Mouse (Mus musculus): ENCODE measurements around the gene Cfap65. TPM values are rescaled to one million over a fixed set of nuclear protein-coding genes. Genes with fewer than 3 reads are reported as not detected.

The Cfap65 gene
- polyA plus RNA-seq, 1 experiment from 2014 or later: not detected

- no peak for ATAC-seq (ENCODE audit: low FRiP score, low TSS enrichment)
These were observed 33.2 kb downstream of the Cfap65 start for GRCm38 (mm10) chr1:74902191-74902590.

GRCm38 (mm10) chr1:74901686-74902085 lies 33.7 kb downstream of the Cfap65 start:
- whole genome bisulfite sequencing: 7% methylated on average over 3 of the region's 3 CpGs
- Histone ChIP-seq H3K36me3 (ENCODE audit: control insufficient read depth, insufficient read depth, low read length) (no peaks in the 10 kb centered on the region), H3K4me2 (replicated peaks; ENCODE audit: low read depth, low read length) (no peak overlapping the region), H3K9me3 (ENCODE audit: control insufficient read depth, low read length) (no peaks in the 10 kb centered on the region), H3K9ac (ENCODE audit: low read depth, low read length) (no peak overlapping the region), H3K27me3 (ENCODE audit: control insufficient read depth, insufficient read depth, low read length) (peaks cover 65% of the 10 kb centered on the region), H3K27ac (ENCODE audit: low read depth, low read length) (no peak overlapping the region), H3K4me1 (ENCODE audit: control insufficient read depth, insufficient read depth, low read length) (0 out of 2 replicates have a peak, but pooled peaks cover 9% of the 10 kb centered on the region), H3K4me3 (ENCODE audit: low read length) (no peak overlapping the region)
- no peak for ATAC-seq (ENCODE audit: low FRiP score, low TSS enrichment)

More at GRCm38 (mm10) chr1:74902191-74902590, 33.2 kb downstream of the Cfap65 start:
- Histone ChIP-seq H3K27me3 (ENCODE audit: control insufficient read depth, insufficient read depth, low read length) (peaks cover 64% of the 10 kb centered on the region), H3K4me2 (replicated peaks; ENCODE audit: low read depth, low read length) (no peak overlapping the region), H3K4me3 (ENCODE audit: low read length) (no peak overlapping the region), H3K27ac (ENCODE audit: low read depth, low read length) (no peak overlapping the region), H3K36me3 (ENCODE audit: control insufficient read depth, insufficient read depth, low read length) (no peaks in the 10 kb centered on the region), H3K4me1 (ENCODE audit: control insufficient read depth, insufficient read depth, low read length) (0 out of 2 replicates have a peak, but pooled peaks cover 9% of the 10 kb centered on the region), H3K9ac (ENCODE audit: low read depth, low read length) (no peak overlapping the region), H3K9me3 (ENCODE audit: control insufficient read depth, low read length) (no peaks in the 10 kb centered on the region)
- 26% methylated on average over 6 of the region's 6 CpGs for WGBS

- 0 out of 2 replicates have a peak, but pooled peaks cover 9% of the 10 kb centered on the region for H3K4me1 ChIP-seq (ENCODE audit: control insufficient read depth, insufficient read depth, low read length)
- no peak overlapping the region for H3K27ac ChIP-seq (ENCODE audit: low read depth, low read length)
- peak overlapping the region; percentile 26 for H3K4me3 ChIP-seq (ENCODE audit: low read length)
- H3K36me3 ChIP-seq (ENCODE audit: control insufficient read depth, insufficient read depth, low read length): no peaks in the 10 kb centered on the region
- H3K27me3 ChIP-seq (ENCODE audit: control insufficient read depth, insufficient read depth, low read length): peaks cover 76% of the 10 kb centered on the region
- under 1% methylated on average over 52 of the region's 66 CpGs for WGBS
- H3K9me3 ChIP-seq (ENCODE audit: control insufficient read depth, low read length): no peaks in the 10 kb centered on the region
- peak; percentile 53; the same call in 1 of the 2 replicates for ATAC-seq (ENCODE audit: low FRiP score, low TSS enrichment)
- peak overlapping the region; percentile 28; the same call in 1 of the 2 replicates for H3K9ac ChIP-seq (ENCODE audit: low read depth, low read length)
- peak overlapping the region; percentile 47 for H3K4me2 ChIP-seq (replicated peaks; ENCODE audit: low read depth, low read length)
These were observed 34.8 kb downstream of the Cfap65 start for GRCm38 (mm10) chr1:74900341-74901285.

- 9% methylated on average over 7 of the region's 10 CpGs for WGBS
- no peak overlapping the region for H3K9ac ChIP-seq (ENCODE audit: low read depth, low read length)
- H3K4me1 ChIP-seq (ENCODE audit: control insufficient read depth, insufficient read depth, low read length): 0 out of 2 replicates have a peak, but pooled peaks cover 9% of the 10 kb centered on the region
- no peak overlapping the region for H3K4me2 ChIP-seq (replicated peaks; ENCODE audit: low read depth, low read length)
- H3K36me3 ChIP-seq (ENCODE audit: control insufficient read depth, insufficient read depth, low read length): no peaks in the 10 kb centered on the region
- H3K27me3 ChIP-seq (ENCODE audit: control insufficient read depth, insufficient read depth, low read length): peaks cover 90% of the 10 kb centered on the region
- ATAC-seq (ENCODE audit: low FRiP score, low TSS enrichment): no peak
- no peaks in the 10 kb centered on the region for H3K9me3 ChIP-seq (ENCODE audit: control insufficient read depth, low read length)
- no peak overlapping the region for H3K4me3 ChIP-seq (ENCODE audit: low read length)
- no peak overlapping the region for H3K27ac ChIP-seq (ENCODE audit: low read depth, low read length)
These were observed 36.6 kb downstream of the Cfap65 start for GRCm38 (mm10) chr1:74898656-74899431.

GRCm38 (mm10) chr1:74897976-74898375 lies 37.4 kb downstream of the Cfap65 start:
- no peak overlapping the region for H3K4me3 ChIP-seq (ENCODE audit: low read length)
- 3% methylated on average over 7 of the region's 7 CpGs for WGBS
- H3K27me3 ChIP-seq (ENCODE audit: control insufficient read depth, insufficient read depth, low read length): peaks cover 95% of the 10 kb centered on the region
- H3K4me2 ChIP-seq (replicated peaks; ENCODE audit: low read depth, low read length): no peak overlapping the region
- H3K9ac ChIP-seq (ENCODE audit: low read depth, low read length): no peak overlapping the region
- no peak for ATAC-seq (ENCODE audit: low FRiP score, low TSS enrichment)
- H3K27ac ChIP-seq (ENCODE audit: low read depth, low read length): no peak overlapping the region
- no peaks in the 10 kb centered on the region for H3K9me3 ChIP-seq (ENCODE audit: control insufficient read depth, low read length)
- H3K4me1 ChIP-seq (ENCODE audit: control insufficient read depth, insufficient read depth, low read length): 0 out of 2 replicates have a peak, but pooled peaks cover 14% of the 10 kb centered on the region
- H3K36me3 ChIP-seq (ENCODE audit: control insufficient read depth, insufficient read depth, low read length): no peaks in the 10 kb centered on the region

GRCm38 (mm10) chr1:74894966-74895365 lies 40.4 kb downstream of the Cfap65 start:
- Histone ChIP-seq H3K27me3 (ENCODE audit: control insufficient read depth, insufficient read depth, low read length) (peaks cover 95% of the 10 kb centered on the region), H3K9ac (ENCODE audit: low read depth, low read length) (no peak overlapping the region), H3K4me2 (replicated peaks; ENCODE audit: low read depth, low read length) (no peak overlapping the region), H3K4me1 (ENCODE audit: control insufficient read depth, insufficient read depth, low read length) (0 out of 2 replicates have a peak, but pooled peaks cover 5% of the 10 kb centered on the region), H3K4me3 (ENCODE audit: low read length) (no peak overlapping the region), H3K27ac (ENCODE audit: low read depth, low read length) (no peak overlapping the region), H3K9me3 (ENCODE audit: control insufficient read depth, low read length) (no peaks in the 10 kb centered on the region), H3K36me3 (ENCODE audit: control insufficient read depth, insufficient read depth, low read length) (no peaks in the 10 kb centered on the region)
- WGBS: 18% methylated on average over 4 of the region's 4 CpGs
- ATAC-seq (ENCODE audit: low FRiP score, low TSS enrichment): no peak

GRCm38 (mm10) chr1:74893134-74893855 lies 42.1 kb downstream of the Cfap65 start, which contains the start of gene Cryba2:
Gene Cryba2, minus strand, starts transcription at chr1:74893143.
- peak; percentile 32; the same call in 1 of the 2 replicates for ATAC-seq (ENCODE audit: low FRiP score, low TSS enrichment)
- WGBS: 3% methylated on average over 25 of the region's 25 CpGs

More at GRCm38 (mm10) chr1:74893134-74893855, 42.1 kb downstream of the Cfap65 start, which contains the start of gene Cryba2:
- H3K36me3 ChIP-seq (ENCODE audit: control insufficient read depth, insufficient read depth, low read length): no peaks in the 10 kb centered on the region
- H3K4me1 ChIP-seq (ENCODE audit: control insufficient read depth, insufficient read depth, low read length): 0 out of 2 replicates have a peak, but pooled peaks cover 5% of the 10 kb centered on the region
- H3K4me2 ChIP-seq (replicated peaks; ENCODE audit: low read depth, low read length): peak within 1 kb of the TSS; percentile 26
- no peaks in the 10 kb centered on the region for H3K9me3 ChIP-seq (ENCODE audit: control insufficient read depth, low read length)
- H3K9ac ChIP-seq (ENCODE audit: low read depth, low read length): no peak within 1 kb of the TSS
- no peak within 1 kb of the TSS for H3K27ac ChIP-seq (ENCODE audit: low read depth, low read length)
- peaks cover 90% of the 10 kb centered on the region for H3K27me3 ChIP-seq (ENCODE audit: control insufficient read depth, insufficient read depth, low read length)
- no peak within 1 kb of the TSS for H3K4me3 ChIP-seq (ENCODE audit: low read length)
